Mouse (Mus musculus) lung, postnatal 0 days (tissue): ENCODE measurements around the gene Cib3. TPM values are rescaled to one million over a fixed set of nuclear protein-coding genes. Genes with fewer than 3 reads are reported as not detected.
A peak's percentile ranks its signal among the peaks of the same experiment; 100 is the strongest.

ENCODE experiments used
- ATAC-seq: fragments of 200-750 bp; cut with Nextera tagmentation; 2 replicates; pipeline ENCODE4 v1.8.0; 2017; ENCODE audit warnings: moderate library complexity
- DNase-seq: peaks from one replicate; pipeline ENCODE4 v3.0.0-alpha.2; 2016; ENCODE audit warnings: low spot score
- H3K27ac ChIP-seq: fragments of 300-500 bp; sonication (generic); 2 replicates; pipeline ENCODE4 v1.5.1; 2014; ENCODE audit warnings: antibody characterized with exemption, mild to moderate bottlenecking, low read length, mixed read lengths
- H3K27me3 ChIP-seq: fragments of 300-500 bp; sonication (generic); replicated peaks from 2 replicates; pipeline ENCODE4 v1.6.1; 2014; ENCODE audit warnings: low read length, mixed read lengths; ENCODE audit not compliant: insufficient read depth
- H3K36me3 ChIP-seq: fragments of 300-500 bp; sonication (generic); 2 replicates; pipeline ENCODE4 v1.6.1; 2014; ENCODE audit warnings: low read length, mixed read lengths; ENCODE audit not compliant: insufficient read depth
- H3K4me1 ChIP-seq: fragments of 300-500 bp; sonication (generic); 2 replicates; pipeline ENCODE4 v1.6.1; 2014; ENCODE audit warnings: antibody characterized with exemption, low read depth, low read length, mixed read lengths; ENCODE audit not compliant: insufficient read depth
- H3K4me2 ChIP-seq: fragments of 300-500 bp; sonication (generic); replicated peaks from 2 replicates; pipeline ENCODE4 v1.6.1; 2014; ENCODE audit warnings: low read depth, mild to moderate bottlenecking, low read length, moderate library complexity, mixed read lengths
- H3K4me3 ChIP-seq: fragments of 300-500 bp; sonication (generic); 2 replicates; pipeline ENCODE4 v1.5.1; 2014; ENCODE audit warnings: low read depth, low read length
- H3K9ac ChIP-seq: fragments of 300-500 bp; sonication (generic); replicated peaks from 2 replicates; pipeline ENCODE4 v1.6.1; 2014; ENCODE audit warnings: low read depth, mild to moderate bottlenecking
- H3K9me3 ChIP-seq: fragments of 300-500 bp; sonication (generic); 2 replicates; pipeline ENCODE4 v1.6.1; 2016; ENCODE audit warnings: low read length, mixed read lengths
- CTCF ChIP-seq: IDR thresholded peaks from 2 replicates; pipeline ENCODE4 v1.5.1; 2016; ENCODE audit warnings: antibody characterized with exemption, mild to moderate bottlenecking
- EP300 ChIP-seq: IDR thresholded peaks from 2 replicates; pipeline ENCODE4 v1.6.1; 2016; ENCODE audit warnings: antibody characterized with exemption, mild to moderate bottlenecking, control low read depth
- WGBS: fragments of 180-500 bp; shearing (Covaris S2); extraction: QIAGEN DNeasy Blood & Tissue Kit; methylation state at CpG from one replicate; pipeline ENCODE4 v1.1.7; 2014; 5-methylcytosine and 5-hydroxymethylcytosine counted together
- polyA plus RNA-seq: library from polyadenylated mRNA; unstranded; fragments of >200 nt; fragmentation: Nextera tagmentation; extraction: Ambion mirVana; gene quantifications from 2 replicates; pipeline ENCODE4 v1.2.1, GENCODE M21; 2015

The Cib3 gene
- polyA plus RNA-seq, result 0.17 and 0.25 TPM in 2 replicates

- H3K36me3 ChIP-seq, result no peaks in the 10 kb centered on the region
- H3K27ac ChIP-seq, result no peak within 1 kb of the TSS
- H3K4me3 ChIP-seq, result no peak within 1 kb of the TSS
- WGBS, result 47% methylated on average over 4 of the region's 4 CpGs
- H3K9ac ChIP-seq, result no peak within 1 kb of the TSS
- no peaks in the 10 kb centered on the region for H3K9me3 ChIP-seq
- no peaks in the 10 kb centered on the region for H3K27me3 ChIP-seq
- no peak for DNase-seq
- H3K4me2 ChIP-seq, result no peak within 1 kb of the TSS
- no peak for ATAC-seq
- no peaks in the 10 kb centered on the region for H3K4me1 ChIP-seq
- TF ChIP-seq CTCF, result no peak
- no peak for TF ChIP-seq EP300
Observed at GRCm38 (mm10) chr8:72212751-72213150, at the start of gene Cib3. Gene Cib3, minus strand, starts transcription at chr8:72212837.

GRCm38 (mm10) chr8:72261872-72262271 is 49.2 kb upstream of the Cib3 start:
- H3K4me1 ChIP-seq, result no peaks in the 10 kb centered on the region
- no peaks in the 10 kb centered on the region for H3K27me3 ChIP-seq
- H3K36me3 ChIP-seq, result no peaks in the 10 kb centered on the region
- no peak for ATAC-seq
- TF ChIP-seq EP300, result no peak
- peak; percentile 70 for TF ChIP-seq CTCF
- H3K4me3 ChIP-seq, result no peak overlapping the region
- no peak overlapping the region for H3K9ac ChIP-seq
- H3K4me2 ChIP-seq, result no peak overlapping the region
- DNase-seq, result peak; percentile 40
- no peaks in the 10 kb centered on the region for H3K9me3 ChIP-seq
- no peak overlapping the region for H3K27ac ChIP-seq
- 49% methylated on average over 5 of the region's 5 CpGs for WGBS

GRCm38 (mm10) chr8:72261431-72261830 is 48.8 kb upstream of the Cib3 start:
- Histone ChIP-seq H3K9me3 (no peaks in the 10 kb centered on the region), H3K4me3 (no peak overlapping the region), H3K36me3 (no peaks in the 10 kb centered on the region), H3K9ac (no peak overlapping the region), H3K4me2 (no peak overlapping the region), H3K4me1 (no peaks in the 10 kb centered on the region), H3K27ac (no peak overlapping the region), H3K27me3 (no peaks in the 10 kb centered on the region)
- TF ChIP-seq EP300 (no peak), CTCF (no peak)
- DNase-seq (no peak), ATAC-seq (no peak)

GRCm38 (mm10) chr8:72261019-72261418 is 48.4 kb upstream of the Cib3 start:
- TF ChIP-seq EP300 (no peak), CTCF (peak; percentile 94)
- no peak overlapping the region for H3K9ac ChIP-seq
- H3K4me1 ChIP-seq, result no peaks in the 10 kb centered on the region
- no peaks in the 10 kb centered on the region for H3K9me3 ChIP-seq
- no peaks in the 10 kb centered on the region for H3K36me3 ChIP-seq
- H3K27me3 ChIP-seq, result no peaks in the 10 kb centered on the region
- ATAC-seq (peak; percentile 66), DNase-seq (peak; percentile 87)
- no peak overlapping the region for H3K27ac ChIP-seq
- no peak overlapping the region for H3K4me2 ChIP-seq
- no peak overlapping the region for H3K4me3 ChIP-seq
- whole genome bisulfite sequencing, result 40% methylated on average over 2 of the region's 2 CpGs

- ATAC-seq (no peak), DNase-seq (no peak)
- 43% methylated on average over 4 of the region's 4 CpGs for WGBS
- Histone ChIP-seq H3K27me3 (no peaks in the 10 kb centered on the region), H3K4me2 (no peak overlapping the region), H3K4me3 (no peak overlapping the region), H3K36me3 (no peaks in the 10 kb centered on the region; the same call in 1 of the 2 replicates), H3K9me3 (no peaks in the 10 kb centered on the region), H3K27ac (no peak overlapping the region), H3K4me1 (no peaks in the 10 kb centered on the region), H3K9ac (no peak overlapping the region)
- no peak for TF ChIP-seq CTCF
- TF ChIP-seq EP300, result no peak
Observed at GRCm38 (mm10) chr8:72260585-72260984, 47.9 kb upstream of the Cib3 start.

GRCm38 (mm10) chr8:72259862-72260261 is 47.2 kb upstream of the Cib3 start:
- ATAC-seq, result no peak
- H3K4me1 ChIP-seq, result no peaks in the 10 kb centered on the region
- no peak for DNase-seq
- H3K36me3 ChIP-seq, result no peaks in the 10 kb centered on the region; the same call in 1 of the 2 replicates
- H3K9me3 ChIP-seq, result no peaks in the 10 kb centered on the region
- H3K9ac ChIP-seq, result no peak overlapping the region
- 61% methylated on average over 2 of the region's 2 CpGs for WGBS
- no peak overlapping the region for H3K27ac ChIP-seq
- H3K27me3 ChIP-seq, result no peaks in the 10 kb centered on the region
- H3K4me3 ChIP-seq, result no peak overlapping the region
- no peak overlapping the region for H3K4me2 ChIP-seq
- TF ChIP-seq CTCF (no peak), EP300 (no peak)

- ATAC-seq (no peak), DNase-seq (no peak)
- Histone ChIP-seq H3K27me3 (no peaks in the 10 kb centered on the region), H3K9me3 (no peaks in the 10 kb centered on the region), H3K4me1 (no peaks in the 10 kb centered on the region), H3K36me3 (peaks cover 8% of the 10 kb centered on the region), H3K4me3 (no peak overlapping the region), H3K9ac (no peak overlapping the region), H3K27ac (no peak overlapping the region), H3K4me2 (no peak overlapping the region)
- WGBS, result 85% methylated on average over 1 of the region's 1 CpGs
- TF ChIP-seq EP300, result no peak
- TF ChIP-seq CTCF, result no peak
Observed at GRCm38 (mm10) chr8:72257902-72258238, 45.2 kb upstream of the Cib3 start.
